Mouse (Mus musculus) cerebellum, adult 2 months (tissue): ENCODE results near the gene Mmp25.

Source experiments
- CTCF ChIP-seq: fragments of 200-500 bp; IDR thresholded peaks from 2 replicates; pipeline ENCODE4 v1.5.1; 2011; ENCODE audit warnings: low read depth, mild to moderate bottlenecking, control low read depth, low read length, moderate library complexity, borderline replicate concordance; ENCODE audit not compliant: insufficient read depth
- POLR2A ChIP-seq: fragments of 200-500 bp; IDR thresholded peaks from 2 replicates; pipeline ENCODE4 v1.6.1; 2011; ENCODE audit warnings: low read length, control low read depth, borderline replicate concordance; ENCODE audit not compliant: insufficient read depth

- TF ChIP-seq CTCF, result no peak
- TF ChIP-seq POLR2A, result no peak
Measured at GRCm38 (mm10) chr17:23676473-23677031, 31.5 kb upstream of the Mmp25 start.
